Mouse (Mus musculus): ENCODE results near the gene Thap8.

Thap8 gene

DNA sequence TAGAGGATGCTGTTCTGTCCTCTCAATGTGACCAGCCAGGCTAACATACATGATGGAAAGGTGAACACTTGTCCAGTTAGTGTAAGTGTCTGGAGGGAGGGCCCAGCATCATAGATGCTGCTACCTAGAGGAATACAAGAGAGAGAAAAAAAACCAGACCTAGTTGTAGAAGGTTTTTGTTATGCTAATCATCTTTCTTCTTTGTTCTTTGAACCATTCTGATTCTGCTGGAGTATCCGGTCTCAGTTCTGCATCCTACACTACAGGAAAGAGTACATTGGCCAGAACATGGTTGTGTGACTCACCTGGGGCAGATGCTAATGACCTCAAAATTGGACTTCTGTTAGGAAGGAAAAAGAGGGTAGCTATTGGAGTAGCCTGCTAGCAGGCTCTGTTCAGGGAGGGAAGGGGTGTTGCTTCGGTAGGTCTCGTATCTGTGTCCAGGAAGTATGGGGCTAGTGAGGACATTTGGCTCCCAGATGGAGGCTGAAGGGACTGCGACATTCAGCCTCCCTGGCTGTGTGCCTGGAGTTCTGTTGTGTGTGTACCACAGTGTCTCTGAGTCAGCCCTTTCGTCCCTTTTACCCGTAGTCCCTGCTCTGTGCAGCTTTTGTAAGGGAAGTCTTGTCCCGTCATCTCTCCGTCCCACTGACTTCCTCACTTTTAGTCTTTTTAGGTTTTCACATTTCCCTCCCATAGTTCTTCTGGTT lies 7.0 kb downstream of the Thap8 start:
- no peak for DNase-seq (ENCODE audit: low read depth, low spot score)

DNA sequence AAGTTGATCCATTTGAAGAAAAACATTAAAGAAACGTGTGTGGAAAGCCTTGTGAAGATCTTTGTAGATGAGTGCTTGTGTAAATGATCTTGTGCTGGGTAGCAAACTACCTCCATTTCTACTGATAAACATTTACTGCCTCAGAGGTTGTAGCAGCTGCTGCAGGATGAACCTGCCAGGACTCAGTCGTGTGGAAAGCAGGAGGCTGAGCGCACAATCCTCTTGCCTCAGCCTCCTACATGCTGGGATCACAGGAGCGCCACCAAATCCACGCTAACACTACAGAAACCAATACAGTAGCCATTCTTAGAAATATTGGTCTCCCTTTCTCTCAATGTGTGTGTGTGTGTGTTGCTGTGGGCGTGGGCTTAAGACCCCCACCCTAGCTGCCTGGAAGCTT lies 8.2 kb downstream of the Thap8 start:
- no peak for DNase-seq (ENCODE audit: low read depth, low spot score)

DNA sequence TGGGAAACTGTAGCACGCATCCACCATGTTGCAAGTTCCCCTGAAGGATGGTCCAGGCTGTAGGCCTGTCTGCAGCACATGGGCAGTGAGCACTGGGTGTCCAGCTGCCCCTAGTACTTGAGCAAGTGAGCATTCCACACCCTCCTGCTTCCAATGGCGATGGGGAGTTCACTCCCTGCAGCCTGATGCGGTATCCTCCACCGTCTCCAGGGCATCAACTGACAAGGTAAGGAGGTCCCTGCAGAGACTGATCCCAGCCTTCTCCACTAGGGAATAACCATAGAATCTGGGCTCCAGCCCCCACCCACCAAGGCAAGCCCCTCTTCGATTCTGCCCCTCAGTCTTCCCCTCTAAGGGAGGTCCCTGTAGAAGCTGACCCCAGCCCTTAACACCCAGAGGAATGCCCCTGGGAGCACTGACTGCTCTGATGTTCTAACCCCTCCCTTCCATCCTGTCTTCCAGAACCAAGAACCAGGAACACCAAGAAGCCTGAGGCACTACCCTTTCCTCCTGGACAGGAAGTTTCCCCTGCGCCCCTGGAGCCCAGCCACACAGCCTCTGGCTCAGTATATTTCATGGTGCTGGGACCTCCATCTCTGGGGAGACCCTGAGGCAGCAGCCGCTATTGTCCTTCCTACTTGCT lies 9.3 kb downstream of the Thap8 start:
- DNase-seq (ENCODE audit: low read depth, low spot score): no peak

DNA sequence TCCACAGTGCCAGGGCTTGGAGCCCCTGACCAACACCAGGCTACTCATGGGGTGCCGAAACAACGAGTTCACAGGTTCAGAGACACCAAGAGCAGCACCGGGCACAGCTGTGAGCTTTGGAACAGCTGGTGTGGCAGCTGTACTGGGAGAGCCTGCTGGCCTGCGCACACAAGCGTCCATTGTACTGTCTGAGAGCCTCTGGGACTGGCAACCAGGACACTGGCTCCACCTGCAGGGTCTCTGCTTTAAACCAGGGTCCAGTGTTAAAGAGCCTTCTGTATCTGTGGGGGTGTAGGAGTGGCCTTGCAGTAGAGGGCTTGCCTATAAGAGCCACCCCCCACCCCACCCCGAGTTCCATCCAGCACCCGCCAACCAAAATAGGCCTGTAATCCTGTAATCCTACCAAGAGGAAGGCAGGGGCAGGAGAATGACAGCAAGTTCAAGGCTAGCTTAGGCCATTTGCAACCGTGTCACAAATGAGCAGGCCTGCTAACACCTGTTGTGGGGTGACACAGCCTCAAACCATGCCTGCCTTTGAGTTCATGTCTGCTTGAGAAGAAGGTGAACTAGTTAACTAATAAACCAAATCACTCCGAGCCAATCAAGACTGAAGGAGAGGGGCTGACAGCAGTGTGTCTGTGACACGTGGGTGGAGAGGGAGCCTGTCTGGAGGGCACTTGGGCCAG lies 10.0 kb downstream of the Thap8 start:
- DNase-seq (ENCODE audit: low read depth, low spot score): no peak

DNA sequence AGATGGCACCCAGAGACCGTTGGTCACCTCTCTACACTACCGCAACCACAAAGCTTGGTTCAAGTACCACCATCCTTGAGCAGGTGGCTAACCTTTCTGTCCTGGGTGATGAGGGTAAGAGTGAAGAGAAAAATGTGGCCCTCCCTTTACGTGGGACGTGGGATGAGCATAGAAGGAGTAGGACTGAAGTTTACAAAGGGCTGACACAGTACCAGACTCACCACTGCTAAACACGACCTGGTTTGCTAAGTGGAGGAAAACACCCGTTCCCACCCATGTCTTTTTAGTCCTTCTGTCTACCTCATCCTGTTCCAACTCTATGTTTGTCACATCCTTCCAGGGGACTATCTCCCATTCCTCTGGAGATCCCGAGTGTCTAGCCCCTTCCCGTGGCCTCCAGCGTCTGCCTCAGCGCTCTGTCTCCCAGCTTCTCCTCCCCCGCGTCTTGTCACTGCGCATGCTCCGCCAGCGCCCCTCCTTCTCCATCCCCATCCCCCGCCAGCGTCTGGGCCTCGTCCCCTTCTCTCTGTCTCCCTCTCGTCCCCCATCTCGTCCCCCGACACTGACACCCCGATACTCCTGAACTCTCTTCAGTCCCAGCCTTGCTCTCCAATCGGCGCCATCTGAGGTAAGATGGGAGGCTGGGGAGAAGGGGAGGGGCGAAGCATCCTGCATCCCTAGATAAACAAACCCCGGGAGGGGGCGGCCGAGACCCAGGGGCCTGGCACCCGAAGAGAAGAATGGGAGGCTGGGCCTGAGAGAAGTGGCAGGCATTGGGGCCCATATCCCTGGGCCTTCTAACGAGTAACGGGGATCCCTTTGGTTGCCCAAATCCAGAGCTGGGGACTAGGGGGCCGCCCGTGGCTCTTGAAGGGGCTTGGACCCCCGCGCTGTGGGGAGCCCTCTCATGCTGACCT lies 11.6 kb downstream of the Thap8 start, which contains the start of gene Clip3:
TSS of gene Clip3 (plus strand) at position 514 of the 917 bp plus-strand sequence.
- DNase-seq (ENCODE audit: low read depth, low spot score): no peak

DNA sequence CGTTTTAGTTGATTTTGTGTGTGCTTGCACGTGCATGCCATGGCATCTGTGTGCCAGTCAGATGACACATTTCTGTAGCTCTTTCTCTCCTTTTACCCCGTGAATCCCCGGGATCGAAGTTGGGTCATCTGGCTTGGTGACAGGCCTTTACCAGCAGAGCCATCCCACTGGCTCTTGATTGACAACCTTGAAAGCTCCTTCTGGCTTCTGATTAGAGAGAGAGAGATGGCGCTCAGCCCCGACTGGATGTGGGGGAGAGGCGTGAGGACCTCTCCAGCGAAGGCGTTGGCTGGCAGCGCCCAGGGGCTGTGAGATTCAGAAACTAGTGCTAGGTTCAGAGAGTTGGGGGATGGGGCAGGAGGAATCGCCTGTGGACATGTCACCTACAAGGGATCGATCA lies 13.9 kb downstream of the Thap8 start:
- DNase-seq (ENCODE audit: low read depth, low spot score): no peak

DNA sequence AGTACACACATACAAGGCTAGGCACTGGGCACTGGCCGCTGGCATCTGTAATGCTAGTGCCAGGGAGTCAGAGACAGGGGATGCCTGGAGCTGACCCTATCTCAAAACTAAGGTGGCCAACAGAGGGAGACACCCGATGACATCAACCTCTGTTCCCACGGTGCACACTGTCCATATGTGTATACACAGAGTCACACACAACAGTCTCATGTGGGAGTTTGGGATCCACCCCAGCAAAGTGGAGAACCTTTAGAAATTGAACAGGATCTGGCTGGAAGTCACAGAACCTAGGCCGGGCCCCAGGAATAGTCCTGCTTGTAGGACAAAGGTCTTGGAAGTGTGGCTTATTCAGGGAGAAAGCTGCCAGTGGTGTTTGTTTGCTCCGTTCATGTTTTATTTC lies 14.4 kb downstream of the Thap8 start:
- DNase-seq (ENCODE audit: low read depth, low spot score): no peak

DNA sequence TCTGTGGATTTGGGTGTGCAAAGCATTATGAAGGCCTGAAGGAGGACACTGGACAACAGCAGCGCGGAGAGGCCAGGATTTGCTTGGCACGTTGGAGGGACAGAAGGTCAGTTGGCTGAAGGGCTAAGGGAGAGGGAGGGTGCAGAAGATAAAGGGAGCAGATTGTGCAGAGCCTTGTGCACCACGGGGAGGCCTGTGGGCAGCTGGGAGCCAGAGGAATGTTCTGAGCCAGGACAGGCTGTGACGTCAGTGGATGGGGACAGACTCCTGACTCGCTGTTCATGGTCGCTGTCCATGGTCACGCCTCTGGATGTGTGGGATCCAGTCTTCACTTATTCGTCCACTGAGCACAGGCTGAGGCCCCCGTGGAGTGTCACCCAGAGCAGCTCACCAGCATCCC lies 15.2 kb downstream of the Thap8 start:
- no peak for DNase-seq (ENCODE audit: low read depth, low spot score)

DNA sequence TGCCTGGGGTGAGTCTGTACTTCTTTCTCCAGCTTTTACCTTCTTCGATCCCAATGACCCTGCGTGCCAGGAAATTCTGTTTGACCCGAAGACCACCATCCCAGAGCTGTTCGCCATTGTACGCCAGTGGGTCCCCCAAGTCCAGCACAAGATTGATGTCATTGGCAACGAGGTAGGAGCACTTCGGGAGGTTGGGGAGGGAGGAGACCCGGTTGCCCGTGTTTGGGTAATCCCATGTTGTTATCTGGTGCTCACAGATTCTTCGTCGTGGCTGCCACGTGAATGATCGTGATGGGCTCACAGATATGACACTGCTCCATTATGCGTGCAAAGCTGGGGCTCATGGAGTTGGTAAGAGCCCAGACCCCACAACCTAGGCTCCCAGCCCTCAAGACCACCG lies 16.9 kb downstream of the Thap8 start:
- DNase-seq (ENCODE audit: low read depth, low spot score): no peak

DNA sequence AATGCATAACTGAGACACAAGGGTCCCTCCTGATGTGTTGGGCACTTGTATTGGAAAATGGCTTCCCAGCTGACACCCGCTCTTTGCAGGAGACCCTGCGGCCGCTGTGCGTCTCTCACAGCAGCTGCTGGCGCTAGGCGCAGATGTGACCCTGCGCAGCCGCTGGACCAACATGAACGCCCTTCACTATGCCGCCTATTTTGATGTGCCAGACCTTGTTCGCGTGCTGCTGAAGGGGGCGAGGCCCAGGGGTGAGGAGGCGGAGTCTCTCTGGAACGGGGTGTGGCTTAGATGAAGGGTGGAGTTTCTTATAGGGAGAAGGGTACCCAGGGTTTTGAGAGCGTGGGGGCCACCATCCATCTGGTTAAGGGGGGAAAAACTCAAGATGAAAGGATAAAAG lies 17.4 kb downstream of the Thap8 start:
- no peak for DNase-seq (ENCODE audit: low read depth, low spot score)

DNA sequence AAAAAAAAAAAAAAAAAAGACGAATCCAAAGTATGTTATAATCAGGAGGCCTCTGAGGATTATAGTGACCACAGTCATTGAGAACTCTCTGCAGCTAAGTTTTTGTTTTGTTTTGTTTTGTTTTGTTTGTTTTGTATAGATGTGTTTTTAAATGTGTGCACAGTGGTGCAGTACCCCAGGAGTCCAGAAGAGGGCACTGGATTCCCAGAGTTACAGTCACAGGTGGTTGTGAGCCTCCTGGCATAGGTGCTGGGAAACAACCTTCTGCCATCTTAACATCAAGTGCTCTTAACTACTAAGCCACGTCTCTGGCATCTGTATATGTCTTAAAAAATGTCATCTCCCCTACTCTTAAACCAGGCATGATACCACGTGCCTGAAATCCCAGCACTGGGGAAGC lies 21.0 kb downstream of the Thap8 start:
- DNase-seq (ENCODE audit: low read depth, low spot score): no peak

DNA sequence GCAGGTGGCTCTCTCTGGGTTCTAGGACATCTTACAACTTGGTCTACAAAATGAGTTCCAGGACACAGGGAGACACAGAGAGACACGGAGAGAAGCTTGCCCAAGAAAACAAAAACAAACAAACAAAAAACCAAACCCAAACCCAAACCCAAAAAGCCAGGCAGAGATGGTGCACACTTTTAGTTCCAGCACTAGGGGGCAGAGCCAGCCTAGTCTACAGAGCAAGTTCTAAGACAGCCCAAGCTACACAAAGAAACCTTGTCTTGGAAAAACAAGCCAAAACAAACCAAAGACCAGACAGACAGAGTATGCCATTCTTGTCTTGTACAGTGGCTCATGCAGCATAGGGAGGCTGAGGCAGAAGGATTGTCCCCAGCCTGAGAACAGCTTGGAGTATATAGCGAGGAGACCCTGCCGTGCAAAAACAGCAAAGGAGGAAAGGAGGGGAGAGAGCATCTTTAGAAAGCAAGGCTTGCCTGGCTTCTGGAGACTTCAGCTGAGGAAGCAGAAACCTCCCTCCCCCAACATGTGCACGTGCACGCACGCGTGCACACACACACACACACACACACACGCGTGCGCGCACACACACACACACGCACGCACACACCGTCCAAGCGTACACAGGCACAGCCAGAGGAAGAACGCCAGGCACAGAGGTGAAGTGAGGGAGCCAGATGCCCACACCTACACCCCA lies 26.3 kb downstream of the Thap8 start:
- no peak for DNase-seq (ENCODE audit: low read depth, low spot score)

DNA sequence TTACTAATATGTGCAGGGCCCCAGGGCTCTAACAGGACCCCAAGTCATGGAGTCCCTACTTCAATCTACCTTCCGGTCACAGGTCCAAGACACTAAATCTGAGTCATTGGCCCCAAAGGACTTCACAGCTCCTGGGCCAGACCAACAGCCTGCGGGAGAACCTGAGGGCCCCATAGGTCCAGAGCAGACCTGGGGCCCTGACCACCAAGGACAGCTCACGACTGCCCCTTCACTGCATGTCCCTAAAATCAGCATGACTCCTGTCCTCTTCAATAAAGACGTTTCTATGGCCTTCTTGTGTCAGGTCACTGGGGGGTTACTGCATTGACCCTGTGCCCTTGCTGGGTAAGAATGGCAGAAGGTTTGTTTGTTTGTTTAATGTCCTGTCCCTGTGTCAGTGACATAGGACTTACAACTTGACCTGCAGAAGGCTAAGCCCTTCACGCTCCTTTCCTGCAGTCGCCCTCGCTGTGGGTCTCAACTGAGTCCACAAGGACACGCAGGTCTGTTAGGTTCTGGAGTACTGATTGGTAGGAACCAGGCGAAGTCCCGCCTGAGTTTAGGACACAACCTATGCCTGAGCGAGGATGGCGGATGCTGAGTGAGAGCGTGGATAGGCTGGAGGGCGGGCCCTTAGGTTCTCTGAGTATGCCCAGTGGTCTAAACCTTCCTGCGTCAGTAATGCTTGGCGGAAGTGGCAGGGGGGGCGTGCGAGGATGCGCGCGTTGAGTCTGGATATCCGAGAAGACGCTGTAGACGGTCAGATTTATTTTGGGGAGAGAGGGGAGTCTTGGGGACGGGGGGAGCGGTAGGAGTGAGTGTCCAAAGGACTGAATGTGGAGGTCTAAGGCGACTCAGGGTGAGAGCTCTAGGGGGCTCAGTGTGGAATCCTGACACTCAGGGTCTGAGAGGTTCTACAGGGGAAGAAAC lies 28.4 kb downstream of the Thap8 start, which contains the start of gene Alkbh6:
TSS of gene Alkbh6 (plus strand) at position 642 of the 930 bp plus-strand sequence.
- DNase-seq (ENCODE audit: low read depth, low spot score): peak; percentile 79

DNA sequence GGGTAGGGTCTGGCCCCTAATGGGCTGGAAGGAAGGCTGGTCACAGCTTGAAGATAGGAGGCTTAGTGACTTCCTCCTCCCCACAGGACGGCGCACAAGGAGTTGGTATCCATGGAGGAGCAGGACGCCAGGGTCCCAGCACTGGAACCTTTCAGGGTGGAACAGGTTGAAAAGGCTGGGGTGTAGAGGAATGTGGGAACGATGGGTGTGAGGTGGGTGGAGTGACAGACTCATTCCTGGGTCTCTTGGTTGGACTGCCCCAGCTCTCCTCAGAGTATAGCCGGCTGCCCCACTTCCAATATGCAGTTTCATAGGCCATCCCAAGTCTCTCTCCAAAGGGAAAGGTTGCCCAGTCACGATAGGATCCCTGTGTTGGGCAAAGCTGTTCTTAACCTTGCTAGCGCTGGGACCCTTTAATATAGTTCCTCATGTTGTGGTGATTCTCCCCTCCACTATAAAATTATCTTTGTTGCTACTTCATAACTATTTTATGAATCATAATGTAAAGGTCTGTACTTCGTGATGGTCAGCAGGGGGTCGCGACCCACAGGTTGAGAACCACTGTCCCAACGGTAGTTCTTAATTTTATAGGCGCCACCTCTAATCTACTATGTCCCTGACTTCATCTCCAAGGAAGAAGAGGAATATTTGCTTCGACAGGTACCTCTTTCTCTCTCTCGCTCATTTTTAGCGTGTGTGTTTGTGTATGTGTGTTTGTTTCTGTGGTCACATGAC lies 29.7 kb downstream of the Thap8 start:
- DNase-seq (ENCODE audit: low read depth, low spot score): no peak

DNA sequence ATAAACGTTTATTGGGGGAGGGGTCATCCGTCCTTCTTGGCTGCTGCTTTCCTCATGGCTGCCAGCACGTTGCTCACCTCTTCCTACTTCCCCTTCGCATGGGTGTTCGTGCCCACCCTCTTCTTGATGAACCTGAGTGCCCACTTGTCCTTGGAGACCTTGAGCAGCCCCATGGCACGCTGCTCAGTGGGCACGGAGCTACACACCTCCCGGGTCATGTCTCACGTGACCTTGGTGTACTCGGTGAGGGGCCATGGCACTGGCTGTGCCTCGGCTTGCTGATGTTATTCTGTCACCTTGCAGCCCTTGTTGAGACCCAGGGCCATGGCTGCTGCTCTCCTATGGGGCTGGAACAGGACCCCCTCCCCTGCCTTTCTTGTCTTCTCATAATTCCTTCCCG lies 30.2 kb downstream of the Thap8 start:
- DNase-seq (ENCODE audit: low read depth, low spot score): no peak

DNA sequence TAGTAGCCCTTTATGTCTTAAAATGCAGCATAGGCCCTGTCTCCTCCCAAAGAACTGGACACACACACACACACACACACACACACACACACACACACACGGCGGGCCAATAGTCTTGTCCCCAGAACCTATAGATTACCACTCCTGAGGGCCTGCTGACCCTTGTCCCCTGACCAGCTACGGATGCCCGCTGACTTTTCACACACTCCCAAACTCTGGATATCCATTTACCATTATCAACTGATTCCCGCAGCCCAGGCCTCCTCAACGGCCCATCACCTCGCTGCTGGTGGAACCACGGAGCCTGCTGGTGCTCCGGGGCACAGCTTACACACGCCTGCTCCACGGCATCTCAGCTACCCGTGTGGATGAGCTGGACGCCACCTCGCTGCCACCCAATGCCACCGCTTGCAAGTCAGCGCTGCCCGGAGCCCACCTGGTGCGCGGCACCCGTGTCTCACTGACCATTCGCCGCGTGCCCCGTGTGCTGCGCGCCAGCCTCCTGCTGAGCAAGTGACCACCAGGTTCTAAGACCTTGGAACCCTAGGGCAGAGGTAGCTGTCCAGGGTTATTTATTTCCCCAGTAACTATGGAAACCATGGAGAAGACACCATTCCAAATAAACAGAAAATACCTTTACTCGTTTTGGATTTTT lies 33.9 kb downstream of the Thap8 start:
- DNase-seq (ENCODE audit: low read depth, low spot score): no peak

DNA sequence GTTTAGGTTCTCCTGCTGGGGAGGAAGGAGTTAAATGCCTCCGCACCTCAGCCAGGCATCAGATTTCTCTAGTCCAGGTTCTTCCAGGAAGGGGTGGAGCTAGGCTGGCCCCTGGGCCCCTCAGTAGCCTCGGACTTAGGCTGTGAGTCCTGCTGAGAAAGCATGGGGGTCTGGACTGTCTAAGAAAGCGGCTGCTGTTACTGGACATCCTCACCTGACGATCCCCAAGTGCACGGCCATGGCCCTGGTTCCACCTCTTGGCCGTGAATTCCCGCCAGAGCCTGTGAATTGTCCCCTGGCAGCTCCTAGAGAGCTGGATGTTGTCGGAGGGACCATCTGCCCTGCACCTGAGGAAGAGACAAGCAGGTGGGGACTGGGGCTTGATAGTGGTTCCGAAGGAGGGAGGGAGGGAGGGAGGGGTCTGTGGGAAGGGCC lies 34.8 kb downstream of the Thap8 start, which contains the start of gene Syne4:
TSS of gene Syne4 (plus strand) at position 87 of the 435 bp plus-strand sequence.
- no peak for DNase-seq (ENCODE audit: low read depth, low spot score)

All from WW6 (cell line).